Mouse (Mus musculus) kidney, adult 2 months (tissue): ENCODE results near the gene Tm7sf2. TPM values are rescaled to one million over a fixed set of nuclear protein-coding genes. Genes with fewer than 3 reads are reported as not detected.

ENCODE experiments used
- DNase-seq: peaks from one replicate; pipeline ENCODE4 v3.0.0; 2021
- H3K27ac ChIP-seq: fragments of 200-500 bp; 2 replicates; pipeline ENCODE4 v1.5.1; 2012; ENCODE audit warnings: low read depth, low read length, control low read depth, inconsistent platforms; ENCODE audit not compliant: insufficient read depth
- H3K27me3 ChIP-seq: fragments of 200-500 bp; replicated peaks from 2 replicates; pipeline ENCODE4 v1.6.1; 2012; ENCODE audit warnings: mild to moderate bottlenecking, moderate library complexity, low read length, inconsistent platforms; ENCODE audit not compliant: control insufficient read depth, insufficient read depth
- H3K36me3 ChIP-seq: fragments of 200-500 bp; 2 replicates; pipeline ENCODE4 v1.6.1; 2012; ENCODE audit warnings: mild to moderate bottlenecking, moderate library complexity, low read length, inconsistent platforms; ENCODE audit not compliant: control insufficient read depth, insufficient read depth
- H3K4me1 ChIP-seq: fragments of 200-500 bp; 2 replicates; pipeline ENCODE4 v1.6.1; 2011; ENCODE audit warnings: low read length; ENCODE audit not compliant: control insufficient read depth, insufficient read depth
- H3K4me3 ChIP-seq: fragments of 200-500 bp; 2 replicates; pipeline ENCODE4 v1.5.1; 2011; ENCODE audit warnings: mild to moderate bottlenecking, low read depth, low read length, control low read depth; ENCODE audit not compliant: insufficient read depth
- CTCF ChIP-seq: fragments of 200-500 bp; conservative IDR thresholded peaks from 2 replicates; pipeline ENCODE4 v1.5.1; 2011; ENCODE audit warnings: low read depth, mild to moderate bottlenecking, control low read depth, low read length, moderate library complexity, mixed read lengths; ENCODE audit not compliant: insufficient read depth, insufficient read length
- POLR2A ChIP-seq: fragments of 200-500 bp; IDR thresholded peaks from one replicate; pipeline ENCODE4 v1.6.1; 2011; ENCODE audit warnings: low read depth, low read length, control low read depth
- WGBS: fragments of 180-500 bp; shearing (Covaris S2); methylation state at CpG from one replicate; pipeline ENCODE4 v1.1.7; 2018; 5-methylcytosine and 5-hydroxymethylcytosine counted together
- polyA plus RNA-seq: library from polyadenylated mRNA; depleted of rRNA; stranded (reverse); fragments of >200 nt; gene quantifications from 2 replicates; pipeline ENCODE4 v1.2.3, GENCODE M21; 2012; rRNA removed

Tm7sf2 gene
- polyA plus RNA-seq, 1 experiment, result 31.2 TPM

GRCm38 (mm10) chr19:6020276-6020675 is 47.9 kb downstream of the Tm7sf2 start:
- 66% methylated on average over 3 of the region's 3 CpGs for WGBS
- DNase-seq, result no peak
- Histone ChIP-seq H3K4me3 (no peak overlapping the region), H3K27me3 (no peaks in the 10 kb centered on the region), H3K27ac (no peak overlapping the region), H3K4me1 (no peaks in the 10 kb centered on the region), H3K36me3 (no peaks in the 10 kb centered on the region)
- TF ChIP-seq POLR2A (no peak), CTCF (no peak)

DNA sequence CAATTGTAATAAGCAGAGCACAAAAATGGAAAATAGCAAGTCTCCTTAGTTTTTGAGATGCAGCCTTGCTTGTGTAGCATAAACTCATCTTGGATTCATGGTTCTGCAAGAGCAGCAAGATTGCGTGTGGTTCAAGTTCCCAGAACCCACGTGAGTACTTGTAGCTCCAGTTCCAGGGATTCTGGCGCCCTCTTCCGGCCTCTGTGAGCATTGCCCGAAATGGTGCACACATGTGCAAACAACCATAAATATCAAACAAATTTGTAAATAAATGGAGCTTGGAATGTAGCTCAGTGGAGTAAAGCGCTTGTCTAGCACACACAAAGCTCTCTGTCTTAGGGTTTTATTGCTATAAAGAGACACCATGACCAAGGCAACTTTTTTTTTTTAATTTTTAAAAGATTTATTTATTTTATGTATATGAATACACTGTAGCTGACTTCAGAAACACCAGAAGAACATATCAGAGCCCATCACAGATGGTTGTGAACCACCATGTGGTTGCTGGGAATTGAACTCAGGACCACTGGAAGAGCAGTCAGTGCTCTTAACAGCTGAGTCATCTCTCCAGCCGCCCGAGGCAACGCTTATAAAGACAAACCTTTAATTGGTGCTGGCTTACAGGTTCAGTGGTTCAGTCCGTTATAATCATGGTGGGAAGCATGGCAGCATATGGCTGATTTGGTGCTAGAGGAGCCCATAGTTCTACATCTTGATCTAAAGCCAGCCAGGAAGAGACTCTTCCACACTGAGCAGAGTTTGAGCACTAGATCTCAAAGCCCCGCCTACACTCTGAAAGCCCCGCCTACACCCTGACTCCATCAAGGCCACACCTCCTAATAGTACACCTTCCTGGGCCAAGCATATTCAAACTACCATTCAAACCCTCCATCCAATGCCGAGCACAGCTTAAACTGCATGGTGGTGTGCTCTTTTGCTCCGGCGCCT is 49.8 kb downstream of the Tm7sf2 start:
- peak; percentile 93 for DNase-seq
- TF ChIP-seq CTCF (peak; percentile 97; the same call in 1 of the 2 replicates), POLR2A (no peak)
- 26% methylated on average over 15 of the region's 15 CpGs for WGBS

GRCm38 (mm10) chr19:6016532-6016931 is 51.6 kb downstream of the Tm7sf2 start:
- TF ChIP-seq CTCF (peak; percentile 22; the same call in 1 of the 2 replicates), POLR2A (no peak)
- no peak for DNase-seq
- no peaks in the 10 kb centered on the region for H3K36me3 ChIP-seq
- no peaks in the 10 kb centered on the region for H3K27me3 ChIP-seq
- 61% methylated on average over 7 of the region's 7 CpGs for WGBS
- peaks cover 5% of the 10 kb centered on the region; the same call in 1 of the 2 replicates for H3K4me1 ChIP-seq
- H3K27ac ChIP-seq, result no peak overlapping the region
- no peak overlapping the region for H3K4me3 ChIP-seq

More for the DNA sequence above, 49.8 kb downstream of the Tm7sf2 start:
- Histone ChIP-seq H3K27me3 (no peaks in the 10 kb centered on the region), H3K4me1 (peaks cover 5% of the 10 kb centered on the region; the same call in 1 of the 2 replicates), H3K27ac (no peak overlapping the region), H3K36me3 (no peaks in the 10 kb centered on the region), H3K4me3 (no peak overlapping the region)

- peak within 1 kb of the TSS; percentile 61 for H3K27ac ChIP-seq
- no peaks in the 10 kb centered on the region for H3K36me3 ChIP-seq
- peak; percentile 76 for DNase-seq
- WGBS, result 8% methylated on average over 40 of the region's 40 CpGs
- H3K4me3 ChIP-seq, result peak within 1 kb of the TSS; percentile 71
- TF ChIP-seq CTCF, result 0 out of 2 replicates have a peak, but pooled peaks have one; percentile 7
- TF ChIP-seq POLR2A, result no peak
- peaks cover 5% of the 10 kb centered on the region; the same call in 1 of the 2 replicates for H3K4me1 ChIP-seq
- H3K27me3 ChIP-seq, result no peaks in the 10 kb centered on the region
These were observed 52.5 kb downstream of the Tm7sf2 start, which contains the start of gene Capn1 for GRCm38 (mm10) chr19:6015511-6016315. Capn1 (minus strand) TSS chr19:6015897.

DNA sequence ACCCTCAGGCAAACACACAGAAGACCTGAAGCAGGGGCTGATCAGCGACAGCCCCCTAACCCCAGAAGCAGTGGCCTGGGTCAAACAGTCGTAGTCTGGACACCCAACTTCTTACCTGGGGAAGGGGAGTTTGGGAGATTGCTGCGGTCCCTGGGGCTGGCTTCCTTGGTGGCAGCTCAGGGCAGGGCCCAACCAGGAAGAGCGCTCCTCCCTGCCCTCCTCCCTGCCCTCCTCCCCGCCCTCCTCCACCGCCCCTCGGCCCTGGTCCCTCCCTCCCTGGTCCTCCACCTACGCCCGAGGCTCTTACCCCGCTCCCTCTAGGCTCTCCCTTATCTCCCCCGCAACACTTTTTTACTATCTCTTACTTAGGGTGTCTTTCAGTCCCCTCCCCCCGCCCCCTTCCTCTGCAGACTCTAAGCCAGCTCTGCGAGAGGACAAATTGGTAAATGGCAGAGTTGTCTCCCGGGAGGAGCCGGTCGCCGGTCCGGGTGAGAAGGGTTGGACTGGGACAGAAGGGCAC is 53.1 kb downstream of the Tm7sf2 start:
- Histone ChIP-seq H3K4me1 (peaks cover 5% of the 10 kb centered on the region; the same call in 1 of the 2 replicates), H3K27ac (peak overlapping the region; percentile 61), H3K27me3 (no peaks in the 10 kb centered on the region), H3K36me3 (no peaks in the 10 kb centered on the region), H3K4me3 (peak overlapping the region; percentile 71)
- peak; percentile 48 for DNase-seq
- WGBS, result 2% methylated on average over 16 of the region's 18 CpGs
- TF ChIP-seq CTCF (no peak), POLR2A (no peak)

DNA sequence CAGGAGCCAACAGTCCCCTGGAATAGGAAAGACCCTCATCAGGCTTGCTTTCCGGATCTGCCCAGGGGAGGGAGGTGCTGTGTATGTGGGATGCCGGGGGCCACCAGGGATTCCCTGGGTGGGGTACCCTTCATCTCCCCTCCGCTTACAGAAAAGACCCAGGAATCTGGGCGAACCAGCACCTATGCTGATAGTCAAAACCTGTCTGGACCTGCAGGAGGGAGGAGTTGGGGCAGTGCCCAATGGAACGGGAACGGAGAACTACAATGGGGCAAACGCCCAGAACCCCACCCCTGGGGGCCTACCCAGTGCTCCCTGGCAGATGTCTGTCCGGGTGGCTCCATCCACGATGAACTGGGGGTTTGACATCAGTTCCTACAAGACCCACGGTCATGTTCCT is 54.5 kb downstream of the Tm7sf2 start:
- no peak for DNase-seq
- Histone ChIP-seq H3K4me3 (no peak overlapping the region), H3K36me3 (no peaks in the 10 kb centered on the region), H3K27ac (peak overlapping the region; percentile 9; the same call in 1 of the 2 replicates), H3K4me1 (peaks cover 5% of the 10 kb centered on the region; the same call in 1 of the 2 replicates), H3K27me3 (no peaks in the 10 kb centered on the region)
- WGBS, result 81% methylated on average over 10 of the region's 10 CpGs
- TF ChIP-seq CTCF (no peak), POLR2A (no peak)

Other genes with a start within 250 kb of the Tm7sf2 start
- gene Frmd8, start 193.1 kb downstream of the Tm7sf2 start, polyA plus RNA-seq, result 18.5 and 23.1 TPM in 2 replicates
- gene Slc25a45, start 190.6 kb downstream of the Tm7sf2 start, polyA plus RNA-seq, result 52.7 and 63.4 TPM in 2 replicates
- 0.52 and 0.73 TPM in 2 replicates for gene Tigd3, start 174.2 kb downstream of the Tm7sf2 start, polyA plus RNA-seq
- 71.5 and 79.7 TPM in 2 replicates for gene Dpf2, start 155.4 kb downstream of the Tm7sf2 start, polyA plus RNA-seq
- 12.0 and 12.2 TPM in 2 replicates for gene Cdc42ep2, start 143.6 kb downstream of the Tm7sf2 start, polyA plus RNA-seq
- 24.9 and 26.2 TPM in 2 replicates for gene Pola2, start 104.2 kb downstream of the Tm7sf2 start, polyA plus RNA-seq
- not detected in 2 replicates for gene Slc22a20, start 82.2 kb downstream of the Tm7sf2 start, polyA plus RNA-seq
- 36.0 and 38.0 TPM in 2 replicates for gene Capn1, start 52.5 kb downstream of the Tm7sf2 start, polyA plus RNA-seq
- gene Syvn1, start 21.8 kb downstream of the Tm7sf2 start, polyA plus RNA-seq, result 31.5 and 32.8 TPM in 2 replicates
- gene Mrpl49, start 10.6 kb downstream of the Tm7sf2 start, polyA plus RNA-seq, result 32.0 and 37.3 TPM in 2 replicates
- gene Fau, start 10.5 kb downstream of the Tm7sf2 start, polyA plus RNA-seq, result 882 and 1,017 TPM in 2 replicates
- gene Znhit2, start 7.2 kb downstream of the Tm7sf2 start, polyA plus RNA-seq, result 42.3 and 57.7 TPM in 2 replicates
- gene Vps51, start 8.9 kb upstream of the Tm7sf2 start, polyA plus RNA-seq, result 65.0 and 67.1 TPM in 2 replicates
- gene Tmem262, start 11.7 kb upstream of the Tm7sf2 start, polyA plus RNA-seq, result 0.58 TPM in 1 of 2 replicates, not detected in the other
- not detected in 2 replicates for gene Gm28374, start 13.9 kb upstream of the Tm7sf2 start, polyA plus RNA-seq
- gene Zfpl1, start 16.6 kb upstream of the Tm7sf2 start, polyA plus RNA-seq, result 70.2 and 77.1 TPM in 2 replicates
- gene Cdca5, start 16.6 kb upstream of the Tm7sf2 start, polyA plus RNA-seq, result 0.37 and 0.67 TPM in 2 replicates
- gene AC131692.1, start 26.0 kb upstream of the Tm7sf2 start, polyA plus RNA-seq, result not detected in 2 replicates
- gene Naaladl1, start 37.4 kb upstream of the Tm7sf2 start, polyA plus RNA-seq, result 2.0 and 2.1 TPM in 2 replicates
- 23.8 and 30.3 TPM in 2 replicates for gene Sac3d1, start 50.3 kb upstream of the Tm7sf2 start, polyA plus RNA-seq
- 28.7 and 35.0 TPM in 2 replicates for gene Snx15, start 59.9 kb upstream of the Tm7sf2 start, polyA plus RNA-seq
- gene Batf2, start 72.6 kb upstream of the Tm7sf2 start, polyA plus RNA-seq, result 4.8 and 5.5 TPM in 2 replicates
- 144 and 157 TPM in 2 replicates for gene Arl2, start 73.2 kb upstream of the Tm7sf2 start, polyA plus RNA-seq
- gene Majin, start 116.0 kb upstream of the Tm7sf2 start, polyA plus RNA-seq, result 0.16 and 0.28 TPM in 2 replicates
- 0.16 and 0.65 TPM in 2 replicates for gene Gpha2, start 158.0 kb upstream of the Tm7sf2 start, polyA plus RNA-seq
- gene Ppp2r5b, start 167.5 kb upstream of the Tm7sf2 start, polyA plus RNA-seq, result 32.1 and 36.5 TPM in 2 replicates
- 27.4 and 33.2 TPM in 2 replicates for gene Atg2a, start 173.3 kb upstream of the Tm7sf2 start, polyA plus RNA-seq
- gene Ehd1, start 208.4 kb upstream of the Tm7sf2 start, polyA plus RNA-seq, result 224 and 317 TPM in 2 replicates
- 26.6 and 31.1 TPM in 2 replicates for gene Cdc42bpg, start 238.1 kb upstream of the Tm7sf2 start, polyA plus RNA-seq